Mouse (Mus musculus) left cerebral cortex, postnatal 36 days (tissue): ENCODE measurements at regions not wholly inside any gene's neighbourhood (a gene's known extent, or its start where the extent isn't known, plus 50 kb on each side); places are given as distances from the start of the nearest gene placed in this dataset.

Source experiments
- DNase-seq, 2 experiments: peaks; one replicate each; pipeline ENCODE4 v3.0.0; 2021 to 2022; ENCODE audit warnings: low spot score in 2 of 2, mixed read lengths in 1 of 2
- intact Hi-C: fragments of 180-260 bp; cut with DNase I; formaldehyde crosslinking; loops from one replicate; pipeline ENCODE4 v1.15.1; 2025

GRCm38 (mm10) chr16:39102151-39102550, 209.7 kb downstream of the Igsf11 start:
- intact Hi-C loops = no loop called here
- DNase-seq = no peak

- no peak for DNase-seq
- intact Hi-C loops = no loop called here
These were observed 211.1 kb downstream of the Igsf11 start for GRCm38 (mm10) chr16:39103360-39104095.

GRCm38 (mm10) chr16:39109383-39110033, 217.0 kb downstream of the Igsf11 start:
- peak; percentile 30 to 43 for DNase-seq
- intact Hi-C loops = loop anchor here (10.0 kb wide), 1 partner anchor 195 kb away; no protein-coding TSS in a partner anchor

- intact Hi-C loops = loop anchor here (10.0 kb wide), 1 partner anchor 195 kb away; no protein-coding TSS in a partner anchor
- DNase-seq = no peak
These were observed 217.6 kb downstream of the Igsf11 start for GRCm38 (mm10) chr16:39110089-39110488.

GRCm38 (mm10) chr16:39118059-39118458, 225.6 kb downstream of the Igsf11 start:
- DNase-seq = no peak

GRCm38 (mm10) chr16:39119811-39120210, 227.3 kb downstream of the Igsf11 start:
- intact Hi-C loops = loop anchor here (10.0 kb wide), 1 partner anchor 185 kb away; no protein-coding TSS in a partner anchor
- no peak for DNase-seq

More at GRCm38 (mm10) chr16:39118059-39118458, 225.6 kb downstream of the Igsf11 start:
- intact Hi-C loops = loop anchor here (10.0 kb wide), 1 partner anchor 187 kb away; no protein-coding TSS in a partner anchor

GRCm38 (mm10) chr16:39123445-39123952, 231.0 kb downstream of the Igsf11 start:
- intact Hi-C loops = no loop called here
- DNase-seq = no peak

GRCm38 (mm10) chr16:39132459-39132858, 240.0 kb downstream of the Igsf11 start:
- DNase-seq = no peak
- intact Hi-C loops = no loop called here

GRCm38 (mm10) chr16:39135777-39136176, 243.3 kb downstream of the Igsf11 start:
- DNase-seq = no peak
- intact Hi-C loops = no loop called here

- no peak for DNase-seq
- intact Hi-C loops = no loop called here
These were observed 254.7 kb downstream of the Igsf11 start for GRCm38 (mm10) chr16:39147151-39147550.

GRCm38 (mm10) chr16:39151325-39152318, 259.2 kb downstream of the Igsf11 start:
- DNase-seq = no peak
- intact Hi-C loops = no loop called here

GRCm38 (mm10) chr16:39158893-39159292, 266.4 kb downstream of the Igsf11 start:
- intact Hi-C loops = no loop called here
- no peak for DNase-seq

- intact Hi-C loops = no loop called here
- no peak for DNase-seq
These were observed 267.3 kb downstream of the Igsf11 start for GRCm38 (mm10) chr16:39159725-39160124.

GRCm38 (mm10) chr16:39162684-39163083, 270.2 kb downstream of the Igsf11 start:
- no peak for DNase-seq
- intact Hi-C loops = no loop called here

- intact Hi-C loops = no loop called here
- peak in 1 of 2 experiments; percentile 18 for DNase-seq
These were observed 299.4 kb downstream of the Igsf11 start for GRCm38 (mm10) chr16:39191861-39192260.

- intact Hi-C loops = no loop called here
- DNase-seq = no peak
These were observed 303.0 kb downstream of the Igsf11 start for GRCm38 (mm10) chr16:39195431-39195830.

GRCm38 (mm10) chr16:39196896-39197295, 304.4 kb downstream of the Igsf11 start:
- no peak for DNase-seq
- intact Hi-C loops = no loop called here

- DNase-seq = peak in 1 of 2 experiments; percentile 5
These were observed 331.1 kb downstream of the Igsf11 start for GRCm38 (mm10) chr16:39223551-39223950.

GRCm38 (mm10) chr16:39229501-39229900, 337.0 kb downstream of the Igsf11 start:
- DNase-seq = no peak
- intact Hi-C loops = no loop called here

More at GRCm38 (mm10) chr16:39223551-39223950, 331.1 kb downstream of the Igsf11 start:
- intact Hi-C loops = no loop called here
